Mouse (Mus musculus): ENCODE measurements around the gene Vps11. TPM values are rescaled to one million over a fixed set of nuclear protein-coding genes. Genes with fewer than 3 reads are reported as not detected.
"Not testable (repeated sequence)": the region's sequence is repeated elsewhere in the genome, so short reads cannot be mapped to it uniquely, and the experiment has no call there.

The Vps11 gene
- polyA plus RNA-seq (2012; rRNA removed) = 44.1 and 47.2 TPM in 2 replicates

DNA sequence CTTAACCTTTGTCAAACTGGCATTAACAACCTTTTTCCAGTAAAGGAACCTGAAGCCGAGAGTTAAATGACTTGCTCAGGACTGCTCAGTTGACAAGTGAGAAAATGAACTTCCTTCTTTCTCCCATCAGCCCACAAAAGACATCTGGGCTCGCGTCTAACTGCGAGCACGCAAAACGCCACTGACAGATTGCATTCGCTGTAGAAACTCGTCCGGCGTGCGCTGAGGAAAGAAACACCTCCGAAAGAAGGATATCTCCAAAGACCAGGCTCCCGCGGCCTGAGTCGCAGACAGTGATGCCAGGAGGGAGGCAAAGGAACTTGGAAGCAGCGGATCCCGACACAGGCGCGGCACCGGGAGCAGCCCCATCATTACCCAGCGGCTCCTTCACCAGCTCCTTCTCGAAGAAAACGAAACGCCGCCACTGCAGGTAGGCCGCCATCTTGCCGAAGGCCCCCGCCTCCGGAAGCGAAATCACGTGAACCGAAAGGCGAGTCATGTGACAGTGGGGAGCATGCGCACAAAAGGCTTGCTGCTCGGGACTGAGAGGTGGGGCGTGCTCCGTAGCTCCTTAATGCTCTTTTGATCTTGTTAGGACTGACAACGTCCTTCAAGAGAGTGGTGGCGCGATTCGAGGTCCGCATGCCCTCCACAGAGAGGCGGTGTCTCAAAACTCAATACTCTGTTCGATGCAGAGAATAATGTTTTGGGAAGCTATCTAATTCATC lies at the start of gene Vps11:
Gene Vps11 (minus strand): TSS at position 481 of the 728 bp plus-strand sequence.
- peak; percentile 87 to 97 for DNase-seq (ENCODE audit: extremely low spot score in 1 of 2, low spot score in 1 of 2)

- no peak for DNase-seq (ENCODE audit: extremely low spot score in 1 of 2, low spot score in 1 of 2)
These were observed 49.3 kb upstream of the Vps11 start for GRCm38 (mm10) chr9:44410647-44411336.

- DNase-seq (ENCODE audit: extremely low spot score in 1 of 2, low spot score in 1 of 2) = not testable (repeated sequence)
These were observed 47.2 kb upstream of the Vps11 start for GRCm38 (mm10) chr9:44408693-44409092.

- no peak for DNase-seq (ENCODE audit: extremely low spot score in 1 of 2, low spot score in 1 of 2)
These were observed 46.3 kb upstream of the Vps11 start for GRCm38 (mm10) chr9:44407752-44408097.

DNA sequence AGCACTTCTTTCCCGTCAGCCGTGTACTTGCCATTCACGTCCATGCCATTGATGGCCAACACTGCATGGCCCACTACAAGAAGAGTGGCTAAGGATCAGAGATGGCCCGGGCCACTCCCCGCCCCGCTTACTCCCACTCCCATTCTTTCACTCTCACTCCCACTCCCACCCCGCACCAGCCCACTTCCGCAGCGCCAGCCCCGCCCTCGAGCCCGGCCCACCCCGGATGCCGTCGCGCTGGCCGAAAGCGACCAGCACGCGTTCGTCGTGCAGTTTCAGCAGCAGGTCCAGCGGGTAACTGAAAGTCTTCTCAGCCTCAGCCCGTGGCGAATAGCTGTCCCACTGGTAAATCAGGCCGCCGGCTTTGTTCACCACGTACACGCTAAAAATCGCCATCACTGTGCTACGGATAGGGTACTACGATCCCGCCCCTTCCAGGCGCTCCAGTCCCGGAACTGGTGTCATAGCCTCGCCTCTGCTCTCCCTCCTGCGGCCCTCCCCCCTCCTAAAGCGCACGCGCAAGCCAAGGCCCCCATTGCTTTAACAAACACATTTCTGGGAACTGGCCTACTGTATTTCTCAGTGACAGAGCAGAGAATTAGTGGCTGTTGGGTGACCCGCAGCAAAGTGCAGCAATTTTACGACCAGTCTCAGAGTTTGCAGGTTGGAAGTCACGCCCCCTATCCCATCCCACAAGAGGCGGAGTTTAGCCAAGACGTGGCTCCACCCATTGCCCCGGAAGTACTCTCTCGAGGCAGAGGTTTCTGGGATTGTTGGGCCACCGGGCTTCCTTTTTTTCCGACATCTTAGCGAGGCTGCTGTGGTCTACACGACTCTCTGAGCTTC lies 45.7 kb upstream of the Vps11 start, which contains the start of the genes Rps25 and Trappc4:
Gene Rps25 (plus strand): TSS at position 234 of the 846 bp plus-strand sequence.
Gene Trappc4 (minus strand): TSS at position 695 of the 846 bp plus-strand sequence.
- peak; percentile 86 to 94 for DNase-seq (ENCODE audit: extremely low spot score in 1 of 2, low spot score in 1 of 2)

DNA sequence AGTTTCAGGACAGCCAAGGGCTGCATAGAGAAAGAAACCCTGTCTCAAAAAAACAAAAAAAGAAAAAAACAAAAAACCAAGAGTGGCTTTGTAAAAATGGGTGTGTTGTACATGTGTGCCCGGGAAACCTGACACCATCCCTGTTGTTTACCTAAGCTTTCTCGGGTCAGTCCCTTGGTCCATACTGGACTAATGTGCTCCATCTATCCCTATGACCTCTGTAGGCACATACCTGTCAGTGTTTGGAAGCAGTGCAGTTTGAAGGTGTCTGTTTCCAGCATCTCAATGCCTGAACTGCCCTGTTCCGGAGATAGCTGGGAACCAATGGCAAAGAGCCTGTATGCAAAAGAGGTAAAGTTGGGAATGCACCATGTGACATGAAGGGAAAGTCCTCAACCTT lies 43.5 kb upstream of the Vps11 start:
- no peak for DNase-seq (ENCODE audit: extremely low spot score in 1 of 2, low spot score in 1 of 2)

- no peak for DNase-seq (ENCODE audit: extremely low spot score in 1 of 2, low spot score in 1 of 2)
These were observed 39.6 kb upstream of the Vps11 start for GRCm38 (mm10) chr9:44401081-44401480.

DNA sequence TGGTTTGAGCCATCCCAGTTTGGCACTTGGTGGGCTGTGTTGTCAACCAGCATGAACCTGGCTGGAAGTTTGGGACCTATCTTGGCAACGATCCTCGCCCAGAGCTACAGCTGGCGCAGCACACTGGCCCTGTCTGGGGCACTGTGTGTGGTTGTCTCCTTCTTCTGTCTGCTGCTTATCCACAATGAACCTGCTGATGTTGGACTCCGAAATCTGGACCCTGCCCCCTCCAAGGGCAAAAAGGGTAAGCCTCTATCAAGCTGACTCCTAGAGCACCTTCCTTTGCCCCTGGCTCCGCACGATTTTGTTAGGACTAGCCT lies 38.3 kb upstream of the Vps11 start:
- DNase-seq (ENCODE audit: extremely low spot score in 1 of 2, low spot score in 1 of 2) = no peak

- DNase-seq (ENCODE audit: extremely low spot score in 1 of 2, low spot score in 1 of 2) = no peak
These were observed 37.8 kb upstream of the Vps11 start for GRCm38 (mm10) chr9:44399114-44399794.

DNA sequence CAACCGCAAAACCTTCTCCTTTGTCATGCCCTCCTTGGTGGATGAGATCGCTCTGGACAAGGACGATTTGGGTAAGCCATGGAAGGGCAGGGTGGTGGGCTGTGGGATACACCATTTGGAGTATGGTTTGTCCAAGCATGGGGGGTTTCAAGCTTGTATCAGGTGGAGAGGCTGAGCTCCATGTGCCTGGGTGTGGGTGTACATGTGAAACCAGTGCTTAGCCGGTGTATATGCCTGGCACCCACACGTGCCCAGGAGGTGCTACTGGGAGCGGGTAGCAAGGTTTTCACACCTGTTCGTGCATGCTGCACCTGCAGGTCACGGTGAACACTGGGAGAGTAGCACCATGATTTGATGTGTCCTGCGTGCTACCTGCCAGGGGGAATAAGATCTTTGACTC lies 37.1 kb upstream of the Vps11 start:
- DNase-seq (ENCODE audit: extremely low spot score in 1 of 2, low spot score in 1 of 2) = no peak

GRCm38 (mm10) chr9:44398087-44398486 lies 36.6 kb upstream of the Vps11 start:
- DNase-seq (ENCODE audit: extremely low spot score in 1 of 2, low spot score in 1 of 2) = no peak

DNA sequence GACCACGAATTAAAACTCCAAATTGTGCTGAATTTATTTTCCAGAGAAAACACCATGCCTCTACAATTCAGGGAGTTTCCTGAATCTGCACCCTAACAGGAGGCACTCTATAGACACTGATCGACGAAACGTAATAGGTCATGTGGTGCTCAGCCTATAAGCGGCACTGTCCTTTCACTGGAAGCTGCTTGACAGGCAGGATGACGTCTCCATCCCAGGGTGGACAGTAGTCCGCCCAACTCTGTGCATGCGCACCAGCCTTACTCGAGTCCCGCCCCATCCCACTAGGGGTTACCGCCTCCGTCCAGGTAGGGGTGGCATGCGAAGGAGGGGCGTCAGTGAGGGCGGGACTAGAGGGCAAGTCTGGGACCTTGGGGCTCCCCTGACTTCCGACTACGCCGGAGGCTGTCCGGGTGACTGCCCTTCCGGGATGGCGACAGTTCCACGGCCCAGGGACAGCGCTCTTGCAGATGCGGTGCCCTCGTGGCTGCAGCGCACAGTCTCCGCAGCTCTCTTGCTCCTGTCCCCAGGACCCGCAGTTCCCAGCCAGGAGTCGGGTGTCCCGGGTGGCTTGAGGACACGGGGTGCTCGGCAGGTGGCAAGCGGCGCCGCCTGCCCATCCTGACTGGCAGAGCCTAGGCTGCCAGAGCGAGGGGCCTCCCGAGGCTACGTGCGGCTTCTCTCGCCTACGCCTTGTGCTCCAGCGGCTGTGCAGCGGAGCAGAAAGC lies 35.4 kb upstream of the Vps11 start, which contains the start of gene Slc37a4:
Gene Slc37a4 (plus strand): TSS at position 169 of the 728 bp plus-strand sequence.
- peak; percentile 93 to 95 for DNase-seq (ENCODE audit: extremely low spot score in 1 of 2, low spot score in 1 of 2)

GRCm38 (mm10) chr9:44391466-44391865 lies 30.0 kb upstream of the Vps11 start:
- DNase-seq (ENCODE audit: extremely low spot score in 1 of 2, low spot score in 1 of 2) = peak in 1 of 2 experiments; percentile 80

DNA sequence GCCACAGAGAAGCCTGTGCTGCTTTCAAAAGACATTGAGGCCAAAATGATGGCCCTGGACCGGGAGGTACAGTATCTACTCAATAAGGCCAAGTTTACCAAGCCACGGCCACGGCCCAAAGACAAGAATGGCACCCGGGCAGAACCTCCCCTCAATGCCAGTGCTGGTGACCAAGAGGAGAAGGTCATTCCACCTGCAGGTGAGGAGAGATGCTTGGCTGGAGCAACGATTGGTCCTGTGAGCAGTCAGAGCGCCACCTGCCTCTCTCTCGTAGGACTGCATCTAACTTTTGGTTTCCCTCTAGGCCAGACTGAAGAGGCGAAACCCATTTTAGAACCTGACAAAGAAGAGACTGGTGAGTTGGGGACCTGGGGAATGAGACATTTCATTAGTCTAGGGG lies 27.8 kb upstream of the Vps11 start:
- DNase-seq (ENCODE audit: extremely low spot score in 1 of 2, low spot score in 1 of 2) = peak in 1 of 2 experiments; percentile 66

DNA sequence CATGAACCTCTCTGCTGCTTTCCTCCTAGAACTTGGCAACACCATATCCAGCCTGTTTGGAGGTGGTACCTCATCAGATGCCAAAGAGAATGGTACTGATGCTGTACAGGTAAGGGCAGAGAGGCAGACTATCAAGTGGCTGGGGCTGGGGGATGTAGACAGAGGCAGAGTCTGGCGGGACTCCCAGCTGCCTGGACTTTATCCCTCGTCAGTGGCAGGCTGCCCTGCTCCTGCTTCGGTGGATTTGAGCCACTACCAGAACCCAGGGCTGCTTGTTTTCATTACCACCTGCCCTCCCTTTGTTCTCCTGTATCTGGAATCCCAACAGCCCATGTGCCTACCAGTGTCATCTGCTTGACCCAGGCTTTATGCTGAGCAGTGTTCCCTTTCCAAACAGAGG lies 25.8 kb upstream of the Vps11 start:
- DNase-seq (ENCODE audit: extremely low spot score in 1 of 2, low spot score in 1 of 2) = no peak

DNA sequence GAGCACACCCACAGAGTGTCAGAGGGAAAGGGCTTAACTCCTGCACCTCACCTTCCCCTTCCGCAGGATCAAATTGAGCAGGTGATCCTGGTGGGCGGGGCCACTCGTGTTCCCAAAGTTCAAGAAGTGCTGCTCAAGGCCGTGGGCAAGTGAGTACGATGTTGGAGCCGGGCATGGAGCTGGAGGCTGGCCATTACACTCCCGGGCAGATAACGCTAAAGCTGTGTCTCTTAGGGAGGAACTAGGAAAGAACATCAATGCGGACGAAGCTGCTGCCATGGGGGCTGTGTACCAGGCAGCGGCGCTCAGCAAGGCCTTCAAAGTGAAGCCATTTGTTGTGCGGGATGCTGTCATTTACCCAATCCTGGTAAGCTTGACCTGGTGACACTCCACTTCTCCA lies 23.1 kb upstream of the Vps11 start:
- DNase-seq (ENCODE audit: extremely low spot score in 1 of 2, low spot score in 1 of 2) = no peak

DNA sequence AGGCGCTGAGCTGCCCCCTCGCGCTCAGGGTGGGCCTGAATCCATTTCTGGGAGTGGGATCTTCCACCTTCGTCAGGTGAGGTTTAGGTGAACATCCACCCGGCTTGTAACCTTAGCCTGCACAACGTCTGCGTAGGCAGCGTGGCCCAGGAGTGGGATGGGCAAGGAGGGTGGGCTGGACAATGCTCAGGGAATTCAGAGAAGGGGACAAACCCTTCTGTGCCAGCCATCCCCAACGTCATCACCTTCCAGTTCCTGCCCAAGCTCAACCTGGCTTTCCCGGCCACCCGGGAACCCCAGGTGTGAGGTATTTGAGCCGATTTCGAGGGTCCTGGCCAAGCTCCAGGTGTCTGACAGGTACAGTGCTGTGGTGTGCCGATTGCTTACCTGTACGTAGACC lies 18.4 kb upstream of the Vps11 start:
- no peak for DNase-seq (ENCODE audit: extremely low spot score in 1 of 2, low spot score in 1 of 2)

DNA sequence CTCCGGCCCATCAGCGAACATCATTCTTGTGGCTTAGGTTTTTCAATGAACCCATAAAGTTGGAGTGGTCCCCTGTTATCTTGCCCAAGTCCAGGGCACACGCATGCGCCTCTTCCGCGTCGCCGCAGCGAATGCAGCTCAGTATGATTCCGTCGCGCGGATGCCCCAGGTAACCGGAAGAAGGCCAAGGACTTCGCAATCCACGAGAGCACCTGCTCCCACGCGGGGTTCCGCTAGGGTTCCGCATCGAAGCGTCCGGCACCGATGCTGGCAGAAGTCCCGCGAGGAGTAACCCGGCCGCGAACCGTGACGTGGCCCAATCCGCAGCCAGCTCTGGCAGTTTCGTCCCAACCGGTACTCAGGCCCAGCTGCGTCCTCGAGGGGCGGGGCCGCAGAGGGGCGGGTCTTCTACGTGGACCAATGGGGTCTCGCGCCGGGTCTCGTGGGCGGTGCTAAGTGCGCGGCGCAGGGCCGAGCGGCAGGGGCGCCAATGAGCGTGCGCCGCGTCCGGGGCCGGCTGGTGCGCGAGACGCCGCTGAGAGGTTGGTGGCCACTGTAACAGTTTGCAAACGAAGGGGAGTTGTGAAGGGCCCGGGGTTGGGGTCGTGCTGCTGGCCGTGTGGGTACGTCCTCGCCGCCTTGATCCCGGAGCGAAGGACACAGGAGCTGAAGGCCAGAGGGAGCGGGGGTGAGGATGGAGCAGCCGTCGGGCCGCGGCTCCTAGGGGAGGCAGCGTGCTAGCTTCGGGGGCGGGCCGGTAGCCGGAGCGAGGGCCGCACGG lies 17.8 kb upstream of the Vps11 start, which contains the start of gene Hyou1:
Gene Hyou1 (plus strand): TSS at position 437 of the 781 bp plus-strand sequence.
- DNase-seq (ENCODE audit: extremely low spot score in 1 of 2, low spot score in 1 of 2) = peak; percentile 97 to 99

GRCm38 (mm10) chr9:44378153-44378730 lies 16.8 kb upstream of the Vps11 start:
- DNase-seq (ENCODE audit: extremely low spot score in 1 of 2, low spot score in 1 of 2) = no peak
